Mouse (Mus musculus) bone marrow macrophage, adult 2 months (primary cell): ENCODE measurements around the gene Cacna2d3. TPM values are rescaled to one million over a fixed set of nuclear protein-coding genes. Genes with fewer than 3 reads are reported as not detected.

Experiments used
- H3K27ac ChIP-seq: 2 replicates; pipeline ENCODE4 v1.5.1; 2012; ENCODE audit warnings: low read depth, low read length; ENCODE audit not compliant: insufficient read depth
- H3K4me1 ChIP-seq: 2 replicates; pipeline ENCODE4 v1.6.1; 2012; ENCODE audit warnings: low read length; ENCODE audit not compliant: control insufficient read depth, insufficient read depth
- H3K4me3 ChIP-seq: 2 replicates; pipeline ENCODE4 v1.5.1; 2012; ENCODE audit warnings: mild to moderate bottlenecking, low read length, moderate library complexity; ENCODE audit not compliant: insufficient read depth
- CTCF ChIP-seq: IDR thresholded peaks from 2 replicates; pipeline ENCODE4 v1.5.1; 2012; ENCODE audit warnings: low read depth, mild to moderate bottlenecking, low read length, moderate library complexity
- POLR2A ChIP-seq: IDR thresholded peaks from 2 replicates; pipeline ENCODE4 v1.6.1; 2012; ENCODE audit warnings: mild to moderate bottlenecking, low read depth, low read length, borderline replicate concordance
- polyA plus RNA-seq: library from polyadenylated mRNA; stranded (reverse); fragments of >200 nt; gene quantifications from 2 replicates; pipeline ENCODE4 v1.2.4, GENCODE M21; 2012; ENCODE audit not compliant: missing spikeins, insufficient read depth, insufficient read length

The Cacna2d3 gene
- polyA plus RNA-seq = not detected in 2 replicates

- no peak within 1 kb of the TSS for H3K4me3 ChIP-seq
Observed at GRCm38 (mm10) chr14:29721488-29722385, at the start of gene Cacna2d3. Gene Cacna2d3, minus strand, starts transcription at chr14:29721864.

GRCm38 (mm10) chr14:29769486-29769885 lies 47.8 kb upstream of the Cacna2d3 start:
- TF ChIP-seq POLR2A (no peak), CTCF (no peak)
- Histone ChIP-seq H3K4me1 (no peaks in the 10 kb centered on the region), H3K4me3 (no peak overlapping the region), H3K27ac (no peak overlapping the region)

More at GRCm38 (mm10) chr14:29721488-29722385, at the start of gene Cacna2d3:
- Histone ChIP-seq H3K4me1 (no peaks in the 10 kb centered on the region), H3K27ac (no peak within 1 kb of the TSS)
- TF ChIP-seq CTCF = no peak
- no peak for TF ChIP-seq POLR2A

GRCm38 (mm10) chr14:29752876-29753275 lies 31.2 kb upstream of the Cacna2d3 start:
- TF ChIP-seq POLR2A = no peak
- no peak for TF ChIP-seq CTCF
- H3K27ac ChIP-seq = no peak overlapping the region
- no peaks in the 10 kb centered on the region for H3K4me1 ChIP-seq
- H3K4me3 ChIP-seq = no peak overlapping the region

GRCm38 (mm10) chr14:29738751-29739150 lies 17.1 kb upstream of the Cacna2d3 start:
- Histone ChIP-seq H3K4me1 (no peaks in the 10 kb centered on the region), H3K27ac (no peak overlapping the region), H3K4me3 (no peak overlapping the region)
- TF ChIP-seq POLR2A = no peak
- no peak for TF ChIP-seq CTCF

- TF ChIP-seq CTCF (no peak), POLR2A (no peak)
- H3K4me1 ChIP-seq = no peaks in the 10 kb centered on the region
- no peak overlapping the region for H3K27ac ChIP-seq
- H3K4me3 ChIP-seq = no peak overlapping the region
Observed at GRCm38 (mm10) chr14:29730256-29730655, 8.6 kb upstream of the Cacna2d3 start.

- no peaks in the 10 kb centered on the region for H3K4me1 ChIP-seq
- H3K4me3 ChIP-seq = no peak overlapping the region
- TF ChIP-seq POLR2A (no peak), CTCF (no peak)
- no peak overlapping the region for H3K27ac ChIP-seq
Observed at GRCm38 (mm10) chr14:29729009-29729408, 7.3 kb upstream of the Cacna2d3 start.

- no peaks in the 10 kb centered on the region for H3K4me1 ChIP-seq
- no peak overlapping the region for H3K4me3 ChIP-seq
- H3K27ac ChIP-seq = no peak overlapping the region
- TF ChIP-seq CTCF = no peak
- TF ChIP-seq POLR2A = no peak
Observed at GRCm38 (mm10) chr14:29727596-29727995, 5.9 kb upstream of the Cacna2d3 start.

GRCm38 (mm10) chr14:29723267-29723666 lies 1.6 kb upstream of the Cacna2d3 start:
- no peak overlapping the region for H3K27ac ChIP-seq
- TF ChIP-seq POLR2A (no peak), CTCF (no peak)
- no peak overlapping the region for H3K4me3 ChIP-seq
- no peaks in the 10 kb centered on the region for H3K4me1 ChIP-seq

- H3K4me1 ChIP-seq = no peaks in the 10 kb centered on the region
- no peak overlapping the region for H3K4me3 ChIP-seq
- no peak overlapping the region for H3K27ac ChIP-seq
- TF ChIP-seq CTCF (no peak), POLR2A (no peak)
Observed at GRCm38 (mm10) chr14:29722386-29723221, 940 bp upstream of the Cacna2d3 start.

- H3K4me1 ChIP-seq = no peaks in the 10 kb centered on the region
- TF ChIP-seq CTCF (no peak), POLR2A (no peak)
- no peak overlapping the region for H3K27ac ChIP-seq
- no peak overlapping the region for H3K4me3 ChIP-seq
Observed at GRCm38 (mm10) chr14:29721131-29721487, 555 bp downstream of the Cacna2d3 start.
